Mouse (Mus musculus) C2C12 (cell line): ENCODE measurements around the gene Arl11.

Experiments used
- CTCF ChIP-seq: IDR thresholded peaks from one replicate; pipeline ENCODE4 v1.5.1; 2011; ENCODE audit not compliant: control insufficient read depth, insufficient read depth, insufficient read length
- MYOD1 ChIP-seq: IDR thresholded peaks from one replicate; pipeline ENCODE4 v1.6.1; 2011; ENCODE audit warnings: low read depth; ENCODE audit not compliant: control insufficient read depth, insufficient read length

DNA sequence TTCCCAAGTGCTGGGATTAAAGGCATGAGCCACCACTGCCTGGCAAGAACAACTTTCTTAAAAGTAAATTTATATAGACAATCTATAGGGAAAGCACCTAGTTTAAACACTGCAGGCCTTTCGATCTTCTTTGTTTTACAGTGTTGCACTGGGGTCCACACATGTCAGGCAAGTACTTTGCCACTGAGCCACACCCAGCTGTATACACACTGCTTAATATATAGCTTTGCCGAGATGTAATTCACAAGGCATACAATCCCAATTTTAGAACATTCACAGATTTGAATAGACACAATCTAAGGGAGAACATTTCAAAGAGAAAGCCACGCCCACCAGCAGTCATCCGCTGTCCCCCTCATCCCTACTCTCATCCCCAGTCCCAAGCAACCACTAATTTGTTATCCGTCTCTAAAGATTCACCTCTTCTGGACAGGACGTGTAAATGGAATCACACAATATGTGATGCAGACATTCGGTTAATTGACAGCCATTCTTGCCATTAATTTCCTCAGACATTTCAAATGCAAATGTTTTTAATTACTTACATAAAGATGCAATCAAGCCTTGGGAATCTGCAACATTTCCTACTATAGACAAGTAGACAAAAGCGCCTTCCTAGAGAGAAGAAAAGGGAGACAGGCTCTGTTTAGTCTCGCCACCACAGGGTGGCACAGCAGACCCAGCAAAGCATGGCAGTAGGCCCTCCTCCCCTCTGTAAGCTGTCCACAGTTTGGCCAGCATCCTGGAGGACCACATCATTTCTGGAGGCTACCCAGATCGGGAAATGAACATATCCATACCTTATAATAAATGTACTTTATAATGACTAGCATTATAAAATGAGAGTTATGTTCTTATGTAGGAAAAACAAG, 37.5 kb downstream of the Arl11 start:
- TF ChIP-seq CTCF (peak; percentile 32), MYOD1 (no peak)
